Mouse (Mus musculus) ES-E14 (cell line): ENCODE measurements around the gene Cnpy4.

ENCODE experiments used
- CHD2 ChIP-seq: IDR thresholded peaks from 2 replicates; pipeline ENCODE4 v1.6.1; 2014; ENCODE audit warnings: mild to moderate bottlenecking, low read depth, low read length, inconsistent platforms
- HCFC1 ChIP-seq: IDR thresholded peaks from 2 replicates; pipeline ENCODE4 v1.6.1; 2012; ENCODE audit warnings: low read length, inconsistent platforms, borderline replicate concordance; ENCODE audit not compliant: insufficient read depth
- MAFK ChIP-seq: IDR thresholded peaks from 2 replicates; pipeline ENCODE4 v1.6.1; 2014; ENCODE audit warnings: mild to moderate bottlenecking, low read depth, low read length, inconsistent platforms; ENCODE audit not compliant: insufficient read depth
- ZC3H11A ChIP-seq: IDR thresholded peaks from 2 replicates; pipeline ENCODE4 v1.6.1; 2012; ENCODE audit warnings: low read depth, mild to moderate bottlenecking, inconsistent platforms, low read length, borderline replicate concordance
- ZNF384 ChIP-seq: IDR thresholded peaks from 2 replicates; pipeline ENCODE4 v1.6.1; 2012; ENCODE audit warnings: low read depth, low read length, inconsistent platforms

DNA sequence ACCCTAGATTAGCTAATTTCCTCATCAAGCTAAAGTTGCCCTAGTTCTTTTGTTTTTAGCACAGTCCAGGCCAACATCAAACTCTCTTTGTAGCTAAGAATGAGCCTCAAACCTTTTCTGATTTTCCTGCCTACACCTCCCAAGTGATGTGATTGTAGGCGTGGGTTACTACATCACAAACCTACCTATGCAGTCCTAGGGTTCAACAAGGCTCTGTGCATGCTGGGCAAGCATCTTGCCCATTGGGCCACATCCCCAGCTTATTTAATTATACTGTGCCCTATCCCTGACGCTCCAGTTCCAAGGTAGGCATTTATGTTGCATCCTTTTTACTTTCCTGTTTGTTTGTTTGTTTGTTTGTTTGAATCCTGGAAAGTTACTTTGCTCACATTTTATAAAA, 38.4 kb downstream of the Cnpy4 start, which contains the start of gene Nxpe5:
- TF ChIP-seq MAFK (no peak), CHD2 (no peak), ZC3H11A (no peak), HCFC1 (no peak), ZNF384 (no peak)
